Mouse (Mus musculus): ENCODE measurements around the gene Vwa7.

- TF ChIP-seq POLR2A (IDR thresholded peaks at IDR 0.05; ENCODE audit: low read depth, low read length) (no peak), CTCF (IDR thresholded peaks at IDR 0.05; ENCODE audit: extremely low read depth, insufficient read depth, insufficient read length, insufficient replicate concordance) (no peak)
Measured at GRCm38 (mm10) chr17:35013221-35013620, 3.2 kb upstream of the Vwa7 start.
